ENCODE assay signal across 10 mouse cellular contexts in genomic region chr3:101108282-101108681, GRCm38 (mm10). TPM values are rescaled to one million over a fixed set of nuclear protein-coding genes. Genes with fewer than 3 reads are reported as not detected.
DNase-seq lines count a peak whose midpoint lies in the region; ATAC-seq and TF ChIP-seq lines count a peak whose summit lies in the region.
"Had no signal": no experiment of that assay in that cellular context is flagged by ENCODE, and none has a peak within 500 bp of the region (broad histone marks: within the 10 kb centered on the region; RNA-seq: fewer than 3 reads in every experiment).

No protein-coding gene starts in this region.

- H3K27me3 ChIP-seq in heart, embryonic 13.5 days (replicated peaks) = no peaks in the 10 kb centered on the region
- no peaks in the 10 kb centered on the region for H3K27me3 ChIP-seq in C2C12 (ENCODE audit: control insufficient read depth, insufficient read depth, insufficient read length)
- H3K27me3 ChIP-seq in forebrain, embryonic 13.5 days = no peaks in the 10 kb centered on the region
- no peaks in the 10 kb centered on the region for H3K27me3 ChIP-seq in limb, embryonic 15.5 days

- peaks cover 54% of the 10 kb centered on the region for H3K79me2 ChIP-seq in C2C12 (ENCODE audit: control insufficient read depth, insufficient read depth)

- intact Hi-C loops in heart, postnatal 25 days (cut with DNase I) = no loop called here

- peak overlapping the region; percentile 82 for H3K4me2 ChIP-seq in heart, embryonic 13.5 days
- H3K4me2 ChIP-seq in forebrain, embryonic 13.5 days = peak overlapping the region; percentile 96
- H3K4me2 ChIP-seq in limb, embryonic 15.5 days = peak overlapping the region; percentile 81

- peak overlapping the region; percentile 90; the same call in 1 of the 2 replicates for H3K4me3 ChIP-seq in heart, embryonic 13.5 days
- no peak overlapping the region for H3K4me3 ChIP-seq in C2C12 (ENCODE audit: insufficient read depth, poor library complexity, severe bottlenecking)
- peak overlapping the region; percentile 85 for H3K4me3 ChIP-seq in forebrain, embryonic 13.5 days
- H3K4me3 ChIP-seq in limb, embryonic 15.5 days = 0 out of 2 replicates have a peak overlapping the region, but pooled peaks have one; percentile 83

- WGBS in heart, embryonic 13.5 days = 60% methylated on average over 3 of the region's 3 CpGs
- 60% methylated on average over 3 of the region's 3 CpGs for WGBS in forebrain, embryonic 13.5 days
- WGBS in limb, embryonic 15.5 days = 50% methylated on average over 3 of the region's 3 CpGs

- ATAC-seq in heart, embryonic 13.5 days (ENCODE audit: extremely low read depth, insufficient number of reproducible peaks, low FRiP score, low TSS enrichment) = no peak
- ATAC-seq in forebrain, embryonic 13.5 days = no peak
- ATAC-seq in limb, embryonic 15.5 days (ENCODE audit: insufficient number of reproducible peaks, low FRiP score, low TSS enrichment, low read depth) = no peak

- peaks cover 16% of the 10 kb centered on the region for H3K79me3 ChIP-seq in C2C12 (ENCODE audit: low read depth)

- no peak for TF ChIP-seq CTCF in C2C12 (IDR thresholded peaks at IDR 0.05; ENCODE audit: control insufficient read depth, insufficient read depth, insufficient read length)

- no peaks in the 10 kb centered on the region for H3K9me3 ChIP-seq in heart, embryonic 13.5 days
- H3K9me3 ChIP-seq in forebrain, embryonic 13.5 days (replicated peaks) = no peaks in the 10 kb centered on the region
- no peaks in the 10 kb centered on the region for H3K9me3 ChIP-seq in limb, embryonic 15.5 days

- H3K9ac ChIP-seq in heart, embryonic 13.5 days = peak overlapping the region; percentile 97
- H3K9ac ChIP-seq in forebrain, embryonic 13.5 days = peak overlapping the region; percentile 96; the same call in 1 of the 2 replicates
- H3K9ac ChIP-seq in limb, embryonic 15.5 days = no peak overlapping the region

- no peak overlapping the region for H3ac ChIP-seq in C2C12 (ENCODE audit: control insufficient read depth, insufficient read length, low read depth)

- no peaks in the 10 kb centered on the region for H3K36me3 ChIP-seq in heart, embryonic 13.5 days
- H3K36me3 ChIP-seq in C2C12 (ENCODE audit: control insufficient read depth, insufficient read depth) = no peaks in the 10 kb centered on the region
- no peaks in the 10 kb centered on the region for H3K36me3 ChIP-seq in forebrain, embryonic 13.5 days (ENCODE audit: poor library complexity, severe bottlenecking)
- no peaks in the 10 kb centered on the region for H3K36me3 ChIP-seq in limb, embryonic 15.5 days

- peaks cover 68% of the 10 kb centered on the region for H3K4me1 ChIP-seq in heart, embryonic 13.5 days
- H3K4me1 ChIP-seq in forebrain, embryonic 13.5 days = peaks cover 88% of the 10 kb centered on the region
- H3K4me1 ChIP-seq in limb, embryonic 15.5 days = peaks cover 51% of the 10 kb centered on the region

- DNase-seq in heart, postnatal 25 days (ENCODE audit: low spot score) = no peak
- no peak for DNase-seq in spleen, postnatal 4 days (ENCODE audit: low spot score in 2 of 2)
- DNase-seq in adrenal gland, postnatal 25 days = no peak
- no peak for DNase-seq in kidney, postnatal 25 days
- DNase-seq: adrenal gland, postnatal 10 days; thymus, adult 18-20 months had no signal

- no peak overlapping the region for H3K27ac ChIP-seq in heart, embryonic 13.5 days (replicated peaks)
- H3K27ac ChIP-seq in forebrain, embryonic 13.5 days = no peak overlapping the region
- H3K27ac ChIP-seq in limb, embryonic 15.5 days = no peak overlapping the region

TF ChIP-seq in C2C12, 6 proteins besides CTCF, POLR2A, EP300 and RAD21:
- no peak for TF ChIP-seq USF1 (IDR thresholded peaks at IDR 0.05; ENCODE audit: low read depth)
- TF ChIP-seq MYOD1 (IDR thresholded peaks at IDR 0.05; ENCODE audit: control insufficient read depth, insufficient read length, low read depth) = peak; percentile 65
- TF ChIP-seq MAX (IDR thresholded peaks at IDR 0.05) = peak; percentile 62

RNA-seq across cellular contexts. Expression of gene Ptgfrn, which starts 1.8 kb away (rescaled TPM):
- polyA plus RNA-seq in heart, embryonic 13.5 days (2015; fragmentation: Nextera tagmentation; extraction: Ambion mirVana) = 5.1 and 6.8 TPM in 2 replicates
- 10 to 100 TPM; 31.0 to 34.9 TPM for total RNA-seq in heart, postnatal 25 days (2021)
- 42.8 TPM for polyA plus RNA-seq in C2C12 (2012; fragmentation: generic; extraction: Trizol)
- 4.0 and 4.5 TPM in 2 replicates for polyA plus RNA-seq in forebrain, embryonic 13.5 days (2015; fragmentation: Nextera tagmentation; extraction: Ambion mirVana)
- 7.8 and 8.2 TPM in 2 replicates for polyA plus RNA-seq in limb, embryonic 15.5 days (2015; fragmentation: Nextera tagmentation; extraction: Ambion mirVana)
- 43.5 and 45.2 TPM in 2 replicates for total RNA-seq in adrenal gland, postnatal 25 days (2021)
